Mouse (Mus musculus): ENCODE measurements around the gene Muc5ac. TPM values are rescaled to one million over a fixed set of nuclear protein-coding genes. Genes with fewer than 3 reads are reported as not detected.
"Not testable (repeated sequence)": the region's sequence is repeated elsewhere in the genome, so short reads cannot be mapped to it uniquely, and the experiment has no call there.

Gene Muc5ac
- polyA plus RNA-seq, 1 experiment from 2014 or later: not detected

GRCm38 (mm10) chr7:141776199-141776598 is 12.6 kb upstream of the Muc5ac start:
- H3K4me2 ChIP-seq (replicated peaks; ENCODE audit: low read depth, low read length): no peak overlapping the region
- no peak overlapping the region for H3K4me3 ChIP-seq (ENCODE audit: low read length)
- H3K27ac ChIP-seq (ENCODE audit: low read depth, low read length): no peak overlapping the region
- WGBS: 84% methylated on average over 5 of the region's 5 CpGs
- no peaks in the 10 kb centered on the region for H3K4me1 ChIP-seq (ENCODE audit: control insufficient read depth, insufficient read depth, low read length)
- no peak for ATAC-seq (ENCODE audit: low FRiP score, low TSS enrichment)
- no peaks in the 10 kb centered on the region for H3K36me3 ChIP-seq (ENCODE audit: control insufficient read depth, insufficient read depth, low read length)
- H3K9me3 ChIP-seq (ENCODE audit: control insufficient read depth, low read length): no peaks in the 10 kb centered on the region
- no peaks in the 10 kb centered on the region for H3K27me3 ChIP-seq (ENCODE audit: control insufficient read depth, insufficient read depth, low read length)
- H3K9ac ChIP-seq (ENCODE audit: low read depth, low read length): no peak overlapping the region

DNA sequence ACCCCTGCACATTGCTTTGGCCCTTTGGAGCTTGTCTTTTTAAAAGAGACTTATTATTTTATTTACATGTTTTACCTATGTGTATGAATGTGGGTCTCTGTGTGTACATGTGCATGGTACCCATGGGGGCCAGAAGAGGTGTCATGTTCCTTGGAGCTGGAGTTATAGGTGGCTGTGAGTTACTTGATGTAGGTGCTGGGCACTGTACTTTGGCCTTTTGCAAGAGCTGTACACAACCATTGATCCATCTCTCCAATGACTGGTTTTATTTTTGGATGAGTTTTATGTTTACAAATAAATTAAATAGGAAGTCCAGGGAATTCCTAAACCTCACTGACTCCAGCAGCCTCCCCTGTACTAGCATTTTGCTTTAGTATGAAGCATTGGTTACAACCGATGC is 5.5 kb downstream of the Muc5ac start:
- no peak overlapping the region for H3K9ac ChIP-seq (ENCODE audit: low read depth, low read length)
- 88% methylated on average over 1 of the region's 1 CpGs for WGBS
- ATAC-seq (ENCODE audit: low FRiP score, low TSS enrichment): no peak

DNA sequence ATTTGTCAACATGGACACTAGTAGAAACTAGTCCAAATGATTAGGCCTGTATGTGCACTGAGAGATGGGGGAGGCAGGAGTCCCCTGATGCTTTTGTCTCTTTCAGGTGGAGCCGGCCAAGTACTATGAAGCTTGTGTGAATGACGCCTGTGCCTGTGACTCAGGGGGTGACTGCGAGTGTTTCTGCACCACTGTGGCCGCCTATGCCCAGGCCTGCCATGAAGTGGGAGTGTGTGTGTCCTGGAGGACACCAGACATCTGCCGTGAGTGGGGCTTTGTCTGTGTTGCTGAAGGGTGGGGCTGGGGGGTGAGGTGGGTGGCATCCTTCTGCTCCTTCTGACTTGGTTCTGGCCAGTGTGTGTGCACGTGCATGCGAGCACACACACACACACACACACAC is 14.4 kb downstream of the Muc5ac start:
- H3K36me3 ChIP-seq (ENCODE audit: control insufficient read depth, insufficient read depth, low read length): no peaks in the 10 kb centered on the region
- no peak overlapping the region for H3K9ac ChIP-seq (ENCODE audit: low read depth, low read length)
- 80% methylated on average over 7 of the region's 7 CpGs for WGBS
- H3K4me1 ChIP-seq (ENCODE audit: control insufficient read depth, insufficient read depth, low read length): no peaks in the 10 kb centered on the region
- no peak for ATAC-seq (ENCODE audit: low FRiP score, low TSS enrichment)
- no peak overlapping the region for H3K27ac ChIP-seq (ENCODE audit: low read depth, low read length)
- H3K27me3 ChIP-seq (ENCODE audit: control insufficient read depth, insufficient read depth, low read length): no peaks in the 10 kb centered on the region
- H3K9me3 ChIP-seq (ENCODE audit: control insufficient read depth, low read length): peaks cover 3% of the 10 kb centered on the region; the same call in 1 of the 2 replicates
- no peak overlapping the region for H3K4me2 ChIP-seq (replicated peaks; ENCODE audit: low read depth, low read length)
- no peak overlapping the region for H3K4me3 ChIP-seq (ENCODE audit: low read length)

More for the DNA sequence above, 5.5 kb downstream of the Muc5ac start:
- no peak overlapping the region for H3K4me2 ChIP-seq (replicated peaks; ENCODE audit: low read depth, low read length)
- H3K9me3 ChIP-seq (ENCODE audit: control insufficient read depth, low read length): peaks cover 10% of the 10 kb centered on the region
- H3K36me3 ChIP-seq (ENCODE audit: control insufficient read depth, insufficient read depth, low read length): no peaks in the 10 kb centered on the region
- H3K4me3 ChIP-seq (ENCODE audit: low read length): no peak overlapping the region
- H3K4me1 ChIP-seq (ENCODE audit: control insufficient read depth, insufficient read depth, low read length): no peaks in the 10 kb centered on the region
- no peak overlapping the region for H3K27ac ChIP-seq (ENCODE audit: low read depth, low read length)
- no peaks in the 10 kb centered on the region for H3K27me3 ChIP-seq (ENCODE audit: control insufficient read depth, insufficient read depth, low read length)

DNA sequence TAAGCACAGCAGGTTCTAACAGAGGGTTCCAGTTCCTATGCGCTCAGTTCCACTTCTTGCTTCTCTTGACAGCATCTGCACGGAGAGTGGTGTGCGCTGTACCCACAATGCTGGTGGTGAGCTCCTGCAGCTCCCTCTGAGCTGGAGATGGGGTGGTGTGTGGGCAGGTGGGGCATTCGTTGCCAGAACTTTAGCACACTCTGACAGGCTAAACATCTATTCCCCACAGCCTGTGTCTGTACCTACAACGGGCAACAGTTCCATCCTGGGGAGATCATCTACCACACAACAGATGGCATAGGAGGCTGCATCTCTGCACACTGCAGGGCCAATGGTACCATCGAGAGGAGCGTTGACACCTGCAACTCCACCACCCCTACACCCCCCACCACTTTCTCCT is 16.6 kb downstream of the Muc5ac start:
- no peak overlapping the region for H3K4me2 ChIP-seq (replicated peaks; ENCODE audit: low read depth, low read length)
- no peaks in the 10 kb centered on the region for H3K27me3 ChIP-seq (ENCODE audit: control insufficient read depth, insufficient read depth, low read length)
- no peak overlapping the region for H3K27ac ChIP-seq (ENCODE audit: low read depth, low read length)
- 88% methylated on average over 7 of the region's 7 CpGs for WGBS
- H3K4me3 ChIP-seq (ENCODE audit: low read length): no peak overlapping the region
- H3K9ac ChIP-seq (ENCODE audit: low read depth, low read length): no peak overlapping the region
- H3K4me1 ChIP-seq (ENCODE audit: control insufficient read depth, insufficient read depth, low read length): no peaks in the 10 kb centered on the region
- no peak for ATAC-seq (ENCODE audit: low FRiP score, low TSS enrichment)
- no peaks in the 10 kb centered on the region for H3K9me3 ChIP-seq (ENCODE audit: control insufficient read depth, low read length)
- no peaks in the 10 kb centered on the region for H3K36me3 ChIP-seq (ENCODE audit: control insufficient read depth, insufficient read depth, low read length)

DNA sequence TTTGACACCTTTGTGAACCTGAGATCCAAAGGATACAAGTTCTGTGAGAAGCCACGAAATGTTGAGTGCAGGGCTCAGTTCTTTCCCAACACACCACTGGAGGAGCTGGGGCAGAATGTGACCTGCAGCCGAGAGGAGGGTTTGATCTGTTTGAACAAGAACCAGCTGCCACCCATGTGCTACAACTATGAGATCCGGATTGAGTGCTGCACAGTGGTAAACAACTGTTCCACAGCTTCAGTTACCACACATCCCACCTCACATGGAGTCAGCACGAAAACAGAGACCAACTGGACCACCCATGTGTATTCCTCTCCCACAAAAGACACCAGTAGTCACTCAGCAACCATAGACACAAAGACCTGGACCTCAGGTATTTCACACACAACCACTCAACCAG is 19.1 kb downstream of the Muc5ac start:
- H3K27me3 ChIP-seq (ENCODE audit: control insufficient read depth, insufficient read depth, low read length); H3K4me3 ChIP-seq (ENCODE audit: low read length); ATAC-seq (ENCODE audit: low FRiP score, low TSS enrichment); H3K4me1 ChIP-seq (ENCODE audit: control insufficient read depth, insufficient read depth, low read length); H3K9me3 ChIP-seq (ENCODE audit: control insufficient read depth, low read length); H3K9ac ChIP-seq (ENCODE audit: low read depth, low read length); H3K4me2 ChIP-seq (replicated peaks; ENCODE audit: low read depth, low read length); H3K36me3 ChIP-seq (ENCODE audit: control insufficient read depth, insufficient read depth, low read length); H3K27ac ChIP-seq (ENCODE audit: low read depth, low read length): not testable (repeated sequence)
- WGBS: no CpG with 5 or more reads among the region's 4 CpGs

DNA sequence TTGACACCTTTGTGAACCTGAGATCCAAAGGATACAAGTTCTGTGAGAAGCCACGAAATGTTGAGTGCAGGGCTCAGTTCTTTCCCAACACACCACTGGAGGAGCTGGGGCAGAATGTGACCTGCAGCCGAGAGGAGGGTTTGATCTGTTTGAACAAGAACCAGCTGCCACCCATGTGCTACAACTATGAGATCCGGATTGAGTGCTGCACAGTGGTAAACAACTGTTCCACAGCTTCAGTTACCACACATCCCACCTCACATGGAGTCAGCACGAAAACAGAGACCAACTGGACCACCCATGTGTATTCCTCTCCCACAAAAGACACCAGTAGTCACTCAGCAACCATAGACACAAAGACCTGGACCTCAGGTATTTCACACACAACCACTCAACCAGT is 21.2 kb downstream of the Muc5ac start:
- H3K4me3 ChIP-seq (ENCODE audit: low read length); H3K9ac ChIP-seq (ENCODE audit: low read depth, low read length); H3K36me3 ChIP-seq (ENCODE audit: control insufficient read depth, insufficient read depth, low read length); H3K27me3 ChIP-seq (ENCODE audit: control insufficient read depth, insufficient read depth, low read length); H3K27ac ChIP-seq (ENCODE audit: low read depth, low read length); H3K9me3 ChIP-seq (ENCODE audit: control insufficient read depth, low read length); ATAC-seq (ENCODE audit: low FRiP score, low TSS enrichment); H3K4me1 ChIP-seq (ENCODE audit: control insufficient read depth, insufficient read depth, low read length); H3K4me2 ChIP-seq (replicated peaks; ENCODE audit: low read depth, low read length): not testable (repeated sequence)
- no CpG with 5 or more reads among the region's 4 CpGs for WGBS

DNA sequence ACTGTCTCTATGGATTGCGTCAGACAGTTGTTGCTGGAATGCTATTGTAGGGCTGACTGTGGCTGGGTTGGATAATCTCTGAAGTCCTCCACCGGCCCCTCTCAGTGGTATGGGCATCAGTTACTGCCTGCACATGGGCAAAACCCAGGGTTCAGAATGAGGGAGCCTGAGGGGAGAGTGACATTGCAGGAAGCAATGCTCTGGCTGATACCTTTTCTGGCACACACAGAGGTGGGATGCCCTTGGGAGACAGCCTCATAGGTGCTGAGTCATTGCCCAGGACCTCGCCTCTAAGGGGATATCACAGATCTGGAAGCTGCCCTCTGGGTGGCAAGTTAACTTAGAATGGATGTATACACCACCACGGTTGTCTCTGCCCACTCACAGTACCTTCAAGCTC is 24.5 kb downstream of the Muc5ac start:
- Histone ChIP-seq H3K4me3 (ENCODE audit: low read length) (no peak overlapping the region), H3K4me2 (replicated peaks; ENCODE audit: low read depth, low read length) (no peak overlapping the region), H3K9me3 (ENCODE audit: control insufficient read depth, low read length) (no peaks in the 10 kb centered on the region), H3K9ac (ENCODE audit: low read depth, low read length) (no peak overlapping the region), H3K36me3 (ENCODE audit: control insufficient read depth, insufficient read depth, low read length) (no peaks in the 10 kb centered on the region), H3K27ac (ENCODE audit: low read depth, low read length) (no peak overlapping the region), H3K4me1 (ENCODE audit: control insufficient read depth, insufficient read depth, low read length) (no peaks in the 10 kb centered on the region), H3K27me3 (ENCODE audit: control insufficient read depth, insufficient read depth, low read length) (no peaks in the 10 kb centered on the region)
- WGBS: 87% methylated on average over 4 of the region's 4 CpGs
- no peak for ATAC-seq (ENCODE audit: low FRiP score, low TSS enrichment)

DNA sequence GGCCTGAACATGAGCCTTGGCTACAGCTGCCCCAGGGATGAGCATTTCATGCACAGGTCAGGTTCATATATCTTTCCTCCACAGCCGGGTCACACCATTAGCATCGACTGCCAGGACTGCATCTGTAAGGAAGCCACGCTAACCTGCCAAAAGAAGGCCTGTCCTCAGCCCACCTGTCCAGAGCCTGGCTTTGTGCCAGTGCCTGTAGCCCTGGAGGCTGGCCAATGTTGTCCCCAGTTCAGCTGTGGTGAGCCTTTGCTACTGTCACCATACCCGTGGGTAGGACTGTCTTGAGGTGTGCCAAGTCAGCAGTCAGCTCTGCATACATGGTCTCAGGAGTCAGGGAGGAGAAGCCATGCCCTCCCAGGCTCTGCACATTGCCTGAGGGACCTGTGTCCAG is 26.6 kb downstream of the Muc5ac start:
- no peaks in the 10 kb centered on the region for H3K36me3 ChIP-seq (ENCODE audit: control insufficient read depth, insufficient read depth, low read length)
- WGBS: 80% methylated on average over 4 of the region's 4 CpGs
- H3K4me3 ChIP-seq (ENCODE audit: low read length): no peak overlapping the region
- H3K27ac ChIP-seq (ENCODE audit: low read depth, low read length): no peak overlapping the region
- no peak overlapping the region for H3K4me2 ChIP-seq (replicated peaks; ENCODE audit: low read depth, low read length)
- H3K27me3 ChIP-seq (ENCODE audit: control insufficient read depth, insufficient read depth, low read length): no peaks in the 10 kb centered on the region
- H3K4me1 ChIP-seq (ENCODE audit: control insufficient read depth, insufficient read depth, low read length): no peaks in the 10 kb centered on the region
- H3K9me3 ChIP-seq (ENCODE audit: control insufficient read depth, low read length): no peaks in the 10 kb centered on the region
- H3K9ac ChIP-seq (ENCODE audit: low read depth, low read length): no peak overlapping the region
- no peak for ATAC-seq (ENCODE audit: low FRiP score, low TSS enrichment)

- Histone ChIP-seq H3K27me3 (ENCODE audit: control insufficient read depth, insufficient read depth, low read length) (no peaks in the 10 kb centered on the region), H3K4me3 (ENCODE audit: low read length) (no peak overlapping the region), H3K4me1 (ENCODE audit: control insufficient read depth, insufficient read depth, low read length) (no peaks in the 10 kb centered on the region), H3K9ac (ENCODE audit: low read depth, low read length) (no peak overlapping the region), H3K4me2 (replicated peaks; ENCODE audit: low read depth, low read length) (no peak overlapping the region), H3K27ac (ENCODE audit: low read depth, low read length) (no peak overlapping the region), H3K36me3 (ENCODE audit: control insufficient read depth, insufficient read depth, low read length) (no peaks in the 10 kb centered on the region), H3K9me3 (ENCODE audit: control insufficient read depth, low read length) (no peaks in the 10 kb centered on the region)
- ATAC-seq (ENCODE audit: low FRiP score, low TSS enrichment): no peak
- 65% methylated on average over 11 of the region's 11 CpGs for WGBS
These were observed 28.7 kb downstream of the Muc5ac start for GRCm38 (mm10) chr7:141817355-141818075.
